Mouse (Mus musculus): ENCODE measurements at regions not wholly inside any gene's neighbourhood (a gene's known extent, or its start where the extent isn't known, plus 50 kb on each side); places are given as distances from the start of the nearest gene placed in this dataset.

DNA sequence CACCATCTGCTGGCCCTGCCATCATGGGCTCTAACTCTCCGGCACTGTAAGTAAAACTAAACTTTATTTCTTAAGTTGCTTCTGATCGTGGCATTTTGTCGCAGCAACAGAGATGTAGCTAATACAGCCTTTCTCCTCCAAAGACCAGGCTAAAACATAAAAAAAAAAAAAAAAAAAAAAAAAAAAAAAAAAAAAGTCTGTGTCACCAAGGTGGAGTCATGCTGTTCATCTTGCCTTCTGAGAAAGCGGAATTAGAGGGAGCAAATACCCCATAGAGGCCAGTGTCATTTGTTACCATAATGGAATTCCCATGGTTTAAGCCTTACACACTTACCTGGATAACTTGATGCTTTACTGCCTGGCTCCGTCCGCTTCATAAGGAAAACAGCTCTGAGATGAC, 136.9 kb upstream of the Rybp start:
- no peak overlapping the region for H3K27ac ChIP-seq
- H3K9ac ChIP-seq (replicated peaks; ENCODE audit: low read length) = no peak overlapping the region
- ATAC-seq (no peak), DNase-seq (ENCODE audit: low spot score) (no peak)
- no peak for TF ChIP-seq CTCF (IDR thresholded peaks at IDR 0.05; ENCODE audit: low read depth)
- peaks cover 4% of the 10 kb centered on the region; the same call in 1 of the 2 replicates for H3K4me1 ChIP-seq (ENCODE audit: insufficient read depth, low read length)
- H3K9me3 ChIP-seq (ENCODE audit: low read length) = no peaks in the 10 kb centered on the region
- H3K27me3 ChIP-seq (ENCODE audit: insufficient read depth, low read length) = 0 out of 2 replicates have a peak, but pooled peaks cover 4% of the 10 kb centered on the region
- no peak overlapping the region for H3K4me2 ChIP-seq (ENCODE audit: low read depth, low read length)
- 89% methylated on average over 6 of the region's 6 CpGs for WGBS
- H3K36me3 ChIP-seq (ENCODE audit: insufficient read depth, low read length) = no peaks in the 10 kb centered on the region
- no peak overlapping the region for H3K4me3 ChIP-seq (ENCODE audit: low read length)

DNA sequence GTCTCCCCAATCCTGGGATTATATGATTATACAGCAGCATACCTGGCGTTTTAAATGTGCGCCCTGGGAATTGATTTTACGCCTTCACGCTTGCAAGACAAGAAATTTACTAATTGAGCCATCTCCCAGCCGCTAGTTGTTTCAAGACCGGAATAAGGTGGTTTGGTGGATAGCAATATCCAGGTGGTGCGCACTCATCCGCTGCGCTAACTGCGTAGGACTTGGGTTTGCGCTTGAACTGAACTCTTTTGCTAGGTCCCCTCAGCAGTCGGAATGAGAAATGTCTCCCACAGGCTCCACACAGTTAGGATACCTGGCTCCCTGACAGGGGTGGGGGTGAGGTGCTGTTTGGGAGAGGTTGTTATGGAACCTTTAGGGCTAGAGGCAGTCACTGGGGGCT, 136.4 kb upstream of the Rybp start:
- ATAC-seq (no peak), DNase-seq (ENCODE audit: low spot score) (no peak)
- 0 out of 2 replicates have a peak, but pooled peaks cover 4% of the 10 kb centered on the region for H3K27me3 ChIP-seq (ENCODE audit: insufficient read depth, low read length)
- WGBS = 91% methylated on average over 12 of the region's 12 CpGs
- H3K4me1 ChIP-seq (ENCODE audit: insufficient read depth, low read length) = peaks cover 4% of the 10 kb centered on the region; the same call in 1 of the 2 replicates
- H3K4me2 ChIP-seq (ENCODE audit: low read depth, low read length) = no peak overlapping the region
- no peak overlapping the region for H3K9ac ChIP-seq (replicated peaks; ENCODE audit: low read length)
- no peak for TF ChIP-seq CTCF (IDR thresholded peaks at IDR 0.05; ENCODE audit: low read depth)
- no peaks in the 10 kb centered on the region for H3K36me3 ChIP-seq (ENCODE audit: insufficient read depth, low read length)
- no peak overlapping the region for H3K4me3 ChIP-seq (ENCODE audit: low read length)
- H3K27ac ChIP-seq = no peak overlapping the region
- no peaks in the 10 kb centered on the region for H3K9me3 ChIP-seq (ENCODE audit: low read length)

DNA sequence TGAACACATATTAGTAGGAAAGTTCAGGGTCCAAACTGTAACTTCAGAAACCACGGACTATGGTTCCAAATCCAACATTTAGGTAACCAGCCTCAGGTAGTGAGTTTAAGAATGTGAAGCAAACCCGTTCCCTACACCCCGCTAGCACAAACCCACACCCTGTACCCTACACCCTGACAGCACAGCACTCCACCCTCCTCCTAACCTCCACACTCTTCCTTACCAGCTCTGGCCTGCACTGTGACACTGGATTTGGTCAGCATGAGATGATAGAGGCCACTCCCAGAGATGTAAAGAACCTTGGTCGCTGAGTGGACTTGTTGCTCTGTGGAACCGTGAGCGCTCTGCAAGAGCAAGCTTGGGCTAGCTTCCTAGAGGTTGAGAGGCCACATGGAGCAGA, 135.3 kb upstream of the Rybp start:
- Histone ChIP-seq H3K4me1 (ENCODE audit: insufficient read depth, low read length) (peaks cover 4% of the 10 kb centered on the region; the same call in 1 of the 2 replicates), H3K4me2 (ENCODE audit: low read depth, low read length) (no peak overlapping the region), H3K4me3 (ENCODE audit: low read length) (no peak overlapping the region), H3K9ac (replicated peaks; ENCODE audit: low read length) (no peak overlapping the region), H3K9me3 (ENCODE audit: low read length) (no peaks in the 10 kb centered on the region), H3K27me3 (ENCODE audit: insufficient read depth, low read length) (0 out of 2 replicates have a peak, but pooled peaks cover 4% of the 10 kb centered on the region), H3K36me3 (ENCODE audit: insufficient read depth, low read length) (no peaks in the 10 kb centered on the region), H3K27ac (no peak overlapping the region)
- no peak for DNase-seq (ENCODE audit: low spot score)
- WGBS = 78% methylated on average over 6 of the region's 6 CpGs
- TF ChIP-seq CTCF (IDR thresholded peaks at IDR 0.05; ENCODE audit: low read depth) = no peak
- ATAC-seq = no peak

DNA sequence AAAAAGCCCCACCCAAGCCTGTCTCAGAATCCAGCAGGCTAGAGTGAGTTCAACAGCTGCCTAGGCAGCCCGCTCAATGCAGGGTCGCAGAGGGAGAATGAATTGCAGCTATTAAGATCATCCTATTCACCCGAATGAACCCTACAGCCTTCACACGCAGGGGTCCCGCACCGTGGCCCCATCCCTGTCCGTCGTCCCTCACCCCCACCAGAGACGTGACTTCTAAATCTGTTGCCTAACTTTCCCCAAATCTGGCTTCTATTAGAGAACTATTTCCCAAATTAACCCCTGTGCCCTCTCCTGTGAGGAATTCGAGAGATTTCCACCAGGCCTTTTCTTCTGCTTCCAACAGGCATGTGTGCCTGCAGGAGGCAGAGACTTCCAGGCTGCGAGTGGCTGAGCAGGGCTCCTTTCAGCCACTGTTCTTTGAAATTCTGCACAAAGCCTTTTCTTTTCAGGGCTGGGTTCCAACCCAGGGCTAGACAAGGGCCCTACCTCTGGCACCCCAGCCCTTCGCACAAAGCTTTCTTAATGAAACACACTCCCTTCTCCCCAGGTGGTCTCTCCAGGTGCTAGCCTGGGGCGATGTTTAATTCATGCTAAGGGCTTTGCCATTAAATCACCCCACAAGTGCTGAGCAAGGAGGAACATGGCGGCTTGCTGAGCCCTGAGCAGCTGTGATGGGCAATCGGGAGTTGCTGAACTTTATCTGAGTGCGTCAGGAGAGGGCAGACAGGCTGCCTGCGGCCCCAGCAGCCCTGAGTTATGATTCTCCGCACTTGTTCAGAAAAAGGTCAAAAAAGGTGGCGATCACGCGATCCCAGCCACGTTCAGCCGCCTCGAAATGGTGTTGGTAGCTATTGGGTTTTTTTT, 134.7 kb upstream of the Rybp start:
- H3K27me3 ChIP-seq (ENCODE audit: insufficient read depth, low read length) = 0 out of 2 replicates have a peak, but pooled peaks cover 4% of the 10 kb centered on the region
- no peaks in the 10 kb centered on the region for H3K36me3 ChIP-seq (ENCODE audit: insufficient read depth, low read length)
- WGBS = 13% methylated on average over 24 of the region's 24 CpGs
- H3K27ac ChIP-seq = no peak overlapping the region
- peaks cover 4% of the 10 kb centered on the region; the same call in 1 of the 2 replicates for H3K4me1 ChIP-seq (ENCODE audit: insufficient read depth, low read length)
- ATAC-seq (no peak), DNase-seq (ENCODE audit: low spot score) (no peak)
- TF ChIP-seq CTCF (IDR thresholded peaks at IDR 0.05; ENCODE audit: low read depth) = no peak
- H3K9ac ChIP-seq (replicated peaks; ENCODE audit: low read length) = no peak overlapping the region
- no peaks in the 10 kb centered on the region for H3K9me3 ChIP-seq (ENCODE audit: low read length)
- H3K4me2 ChIP-seq (ENCODE audit: low read depth, low read length) = no peak overlapping the region
- H3K4me3 ChIP-seq (ENCODE audit: low read length) = no peak overlapping the region

DNA sequence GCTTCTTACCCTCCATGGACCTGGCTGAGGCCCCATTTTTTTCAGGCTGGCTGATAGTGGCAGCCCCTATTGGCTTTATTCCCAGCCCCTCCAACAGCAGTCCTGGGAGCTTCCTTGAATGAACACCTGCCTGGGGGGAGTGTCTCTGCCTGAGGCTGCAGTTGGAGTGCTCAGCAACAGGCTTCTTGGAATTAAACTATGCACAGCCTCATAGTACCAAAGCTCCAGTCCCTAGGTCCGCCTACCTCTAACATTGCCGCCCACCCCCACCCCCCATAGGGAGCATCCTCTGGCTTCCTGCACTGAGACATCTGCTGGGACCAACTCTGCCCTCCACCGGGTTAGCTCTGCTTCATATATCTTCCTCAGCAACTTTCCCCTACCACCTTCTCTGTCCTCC, 133.3 kb upstream of the Rybp start:
- no peak for TF ChIP-seq CTCF (IDR thresholded peaks at IDR 0.05; ENCODE audit: low read depth)
- no peaks in the 10 kb centered on the region for H3K27me3 ChIP-seq (ENCODE audit: insufficient read depth, low read length)
- no peak overlapping the region for H3K4me3 ChIP-seq (ENCODE audit: low read length)
- no peaks in the 10 kb centered on the region for H3K36me3 ChIP-seq (ENCODE audit: insufficient read depth, low read length)
- no peak overlapping the region for H3K4me2 ChIP-seq (ENCODE audit: low read depth, low read length)
- peaks cover 4% of the 10 kb centered on the region; the same call in 1 of the 2 replicates for H3K4me1 ChIP-seq (ENCODE audit: insufficient read depth, low read length)
- WGBS = 39% methylated on average over 3 of the region's 3 CpGs
- H3K9ac ChIP-seq (replicated peaks; ENCODE audit: low read length) = no peak overlapping the region
- H3K27ac ChIP-seq = no peak overlapping the region
- DNase-seq (ENCODE audit: low spot score) (no peak), ATAC-seq (no peak)
- no peaks in the 10 kb centered on the region for H3K9me3 ChIP-seq (ENCODE audit: low read length)

DNA sequence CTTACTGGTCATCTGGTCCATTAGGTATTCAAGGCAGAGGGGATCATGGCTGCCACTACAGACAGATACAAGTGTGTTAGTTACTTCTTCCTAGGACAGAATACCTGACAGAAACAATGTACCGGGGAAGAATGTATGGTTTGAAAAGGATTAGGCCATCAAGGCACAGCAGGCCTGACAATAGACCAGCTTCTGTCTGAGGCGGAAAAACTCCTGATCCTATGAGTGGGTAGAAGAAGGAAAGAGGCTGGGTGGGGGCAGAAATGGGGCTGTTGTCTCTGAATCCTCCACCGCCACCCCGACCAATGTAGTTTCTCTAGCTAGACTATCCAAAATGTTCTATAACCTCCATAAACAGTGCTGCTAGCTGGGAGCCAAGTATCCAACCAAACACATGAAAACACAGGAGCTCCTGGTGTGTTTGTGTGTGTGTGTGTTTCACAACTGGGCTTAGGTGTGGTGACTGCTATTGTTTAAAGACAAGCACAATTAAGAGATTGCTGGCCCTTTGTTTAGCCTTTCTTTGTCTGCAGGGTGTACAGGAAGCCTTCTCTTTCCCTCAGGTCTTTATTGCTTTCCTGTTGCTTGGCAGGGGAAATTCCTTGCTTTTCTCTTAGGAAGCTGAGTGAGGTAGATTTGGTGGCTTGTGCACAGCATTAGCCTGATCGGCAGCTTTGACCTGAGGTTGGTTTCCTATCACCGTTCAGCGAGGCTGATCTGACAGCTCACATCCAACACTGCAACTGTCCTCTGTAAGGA, 132.7 kb upstream of the Rybp start:
- WGBS = 65% methylated on average over 7 of the region's 7 CpGs

More for the DNA sequence above, 132.7 kb upstream of the Rybp start:
- H3K27me3 ChIP-seq (ENCODE audit: insufficient read depth, low read length) = no peaks in the 10 kb centered on the region
- H3K36me3 ChIP-seq (ENCODE audit: insufficient read depth, low read length) = no peaks in the 10 kb centered on the region
- no peak overlapping the region for H3K4me3 ChIP-seq (ENCODE audit: low read length)
- no peak overlapping the region for H3K27ac ChIP-seq
- no peak for TF ChIP-seq CTCF (IDR thresholded peaks at IDR 0.05; ENCODE audit: low read depth)
- no peak for ATAC-seq
- no peak for DNase-seq (ENCODE audit: low spot score)
- no peaks in the 10 kb centered on the region for H3K9me3 ChIP-seq (ENCODE audit: low read length)
- H3K4me2 ChIP-seq (ENCODE audit: low read depth, low read length) = no peak overlapping the region
- no peak overlapping the region for H3K9ac ChIP-seq (replicated peaks; ENCODE audit: low read length)
- H3K4me1 ChIP-seq (ENCODE audit: insufficient read depth, low read length) = peaks cover 4% of the 10 kb centered on the region; the same call in 1 of the 2 replicates
